Mouse (Mus musculus) bone marrow macrophage, adult 2 months (primary cell): ENCODE data around the gene Tango6.

Experiments used
- CTCF ChIP-seq: IDR thresholded peaks from 2 replicates; pipeline ENCODE4 v1.5.1; 2012; ENCODE audit warnings: low read depth, mild to moderate bottlenecking, low read length, moderate library complexity
- POLR2A ChIP-seq: IDR thresholded peaks from 2 replicates; pipeline ENCODE4 v1.6.1; 2012; ENCODE audit warnings: mild to moderate bottlenecking, low read depth, low read length, borderline replicate concordance

DNA sequence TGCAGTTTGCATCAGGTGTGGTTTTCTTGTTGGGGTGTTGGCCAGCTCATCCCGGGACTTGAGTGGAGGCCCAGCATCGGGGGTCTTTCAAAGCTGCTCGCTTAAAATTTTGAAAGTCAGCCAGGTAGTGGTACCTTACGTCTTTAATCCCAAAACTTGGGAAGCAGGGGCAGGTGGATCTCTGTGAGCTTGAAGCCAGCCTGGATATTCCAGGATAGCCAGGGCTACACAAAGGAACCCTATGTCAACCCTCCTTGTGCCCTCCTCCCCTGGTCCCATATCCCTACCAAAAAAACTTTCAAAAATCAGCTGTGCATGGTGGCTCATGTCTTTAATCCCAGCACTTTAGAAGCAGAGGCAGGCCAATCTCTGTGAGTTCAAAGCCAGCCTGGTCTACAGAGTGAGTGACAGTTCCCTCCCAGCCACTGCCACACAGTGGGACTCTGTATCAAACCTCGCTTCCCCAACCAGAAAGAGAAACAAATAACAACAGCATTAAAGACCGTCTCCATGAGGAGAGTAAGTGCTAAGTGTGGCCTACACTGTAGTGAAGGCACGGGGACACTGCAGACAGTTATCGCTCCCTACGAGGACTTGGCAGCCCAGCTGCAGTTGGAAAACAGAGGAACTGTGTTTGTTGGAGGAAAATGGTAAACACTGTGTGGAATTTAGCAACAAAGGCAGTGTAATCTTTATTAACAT lies 21.5 kb downstream of the Tango6 start:
- TF ChIP-seq CTCF (no peak), POLR2A (no peak)
